9 mouse cellular contexts compared by ENCODE assay signal in genomic region chr9:116041787-116042186, GRCm38 (mm10).
DNase-seq lines count a peak whose midpoint lies in the region; ATAC-seq and TF ChIP-seq lines count a peak whose summit lies in the region.
"Had no signal": no experiment of that assay in that cellular context is flagged by ENCODE, and none has a peak within 500 bp of the region (broad histone marks: within the 10 kb centered on the region; RNA-seq: fewer than 3 reads in every experiment).

No protein-coding gene starts in this region.

- H3K9ac ChIP-seq in forebrain, embryonic 15.5 days (replicated peaks): no peak overlapping the region
- H3K9ac ChIP-seq in kidney, postnatal 0 days (ENCODE audit: low read depth, low read length): no peak overlapping the region
- H3K9ac ChIP-seq in liver, embryonic 11.5 days (ENCODE audit: low read depth, low read length): no peak overlapping the region
- H3K9ac ChIP-seq in neural tube, embryonic 15.5 days (replicated peaks): no peak overlapping the region

- TF ChIP-seq CTCF in kidney, postnatal 0 days (IDR thresholded peaks at IDR 0.05; ENCODE audit: low read depth): peak; percentile 98

- no peak; the same call in 1 of the 2 replicates for ATAC-seq in forebrain, embryonic 15.5 days (replicated peaks)
- ATAC-seq in kidney, postnatal 0 days (replicated peaks; ENCODE audit: low FRiP score, low read depth): no peak
- no peak for ATAC-seq in liver, embryonic 11.5 days (replicated peaks; ENCODE audit: low FRiP score)
- ATAC-seq in neural tube, embryonic 15.5 days (ENCODE audit: low FRiP score): peak; percentile 45; the same call in 1 of the 2 replicates

- no peaks in the 10 kb centered on the region for H3K9me3 ChIP-seq in forebrain, embryonic 10.5 days
- no peaks in the 10 kb centered on the region for H3K9me3 ChIP-seq in forebrain, embryonic 15.5 days
- H3K9me3 ChIP-seq in kidney, postnatal 0 days (replicated peaks; ENCODE audit: low read length): no peaks in the 10 kb centered on the region
- H3K9me3 ChIP-seq in liver, embryonic 11.5 days (ENCODE audit: control insufficient read depth, low read length): no peaks in the 10 kb centered on the region
- H3K9me3 ChIP-seq in neural tube, embryonic 15.5 days (replicated peaks): no peaks in the 10 kb centered on the region

- H3K27ac ChIP-seq in forebrain, embryonic 10.5 days: no peak overlapping the region
- H3K27ac ChIP-seq in forebrain, embryonic 15.5 days (replicated peaks): no peak overlapping the region
- no peak overlapping the region for H3K27ac ChIP-seq in kidney, postnatal 0 days
- no peak overlapping the region for H3K27ac ChIP-seq in liver, embryonic 11.5 days (ENCODE audit: low read depth, low read length)
- H3K27ac ChIP-seq in neural tube, embryonic 15.5 days (replicated peaks): no peak overlapping the region

- H3K27me3 ChIP-seq in forebrain, embryonic 10.5 days (ENCODE audit: poor library complexity, severe bottlenecking): no peaks in the 10 kb centered on the region
- H3K27me3 ChIP-seq in forebrain, embryonic 15.5 days: no peaks in the 10 kb centered on the region
- no peaks in the 10 kb centered on the region for H3K27me3 ChIP-seq in kidney, postnatal 0 days (ENCODE audit: insufficient read depth, low read length)
- no peaks in the 10 kb centered on the region for H3K27me3 ChIP-seq in liver, embryonic 11.5 days (replicated peaks; ENCODE audit: control insufficient read depth, insufficient read depth, low read length)
- no peaks in the 10 kb centered on the region for H3K27me3 ChIP-seq in neural tube, embryonic 15.5 days (replicated peaks)

- no peak overlapping the region for H3K4me3 ChIP-seq in forebrain, embryonic 10.5 days
- no peak overlapping the region for H3K4me3 ChIP-seq in forebrain, embryonic 15.5 days
- no peak overlapping the region for H3K4me3 ChIP-seq in kidney, postnatal 0 days (replicated peaks; ENCODE audit: low read depth, low read length)
- no peak overlapping the region for H3K4me3 ChIP-seq in liver, embryonic 11.5 days (ENCODE audit: low read depth, low read length)
- H3K4me3 ChIP-seq in neural tube, embryonic 15.5 days (replicated peaks): no peak overlapping the region

- no peaks in the 10 kb centered on the region for H3K36me3 ChIP-seq in forebrain, embryonic 10.5 days (replicated peaks)
- H3K36me3 ChIP-seq in forebrain, embryonic 15.5 days: no peaks in the 10 kb centered on the region
- no peaks in the 10 kb centered on the region for H3K36me3 ChIP-seq in kidney, postnatal 0 days (ENCODE audit: insufficient read depth, low read length)
- H3K36me3 ChIP-seq in liver, embryonic 11.5 days (ENCODE audit: control insufficient read depth, insufficient read depth, low read length): no peaks in the 10 kb centered on the region
- H3K36me3 ChIP-seq in neural tube, embryonic 15.5 days: no peaks in the 10 kb centered on the region
- H3K36me3 ChIP-seq: G1E had no signal

- 23% methylated on average over 3 of the region's 3 CpGs for WGBS in forebrain, embryonic 10.5 days
- 11% methylated on average over 3 of the region's 3 CpGs for WGBS in forebrain, embryonic 15.5 days
- 7% methylated on average over 3 of the region's 3 CpGs for WGBS in kidney, postnatal 0 days
- WGBS in liver, embryonic 11.5 days: 21% methylated on average over 3 of the region's 3 CpGs
- WGBS in neural tube, embryonic 15.5 days: 8% methylated on average over 3 of the region's 3 CpGs

- peak; percentile 74 for DNase-seq in forebrain, embryonic 10.5 days (ENCODE audit: extremely low spot score, low spot score)
- peak; percentile 61 for DNase-seq in cerebellum, adult 8-10 months
- DNase-seq in frontal cortex, postnatal 25 days (ENCODE audit: low spot score in 2 of 2): peak; percentile 90 to 98
- peak; percentile 87 for DNase-seq in kidney, postnatal 0 days (ENCODE audit: low spot score)
- peak; percentile 69 for DNase-seq in liver, embryonic 11.5 days (ENCODE audit: low spot score)
- DNase-seq in testis, postnatal 10 days (ENCODE audit: low spot score): peak; percentile 92

- H3K4me1 ChIP-seq in forebrain, embryonic 10.5 days: no peaks in the 10 kb centered on the region
- no peaks in the 10 kb centered on the region for H3K4me1 ChIP-seq in forebrain, embryonic 15.5 days
- no peaks in the 10 kb centered on the region for H3K4me1 ChIP-seq in kidney, postnatal 0 days (replicated peaks; ENCODE audit: insufficient read depth, low read length)
- H3K4me1 ChIP-seq in liver, embryonic 11.5 days (replicated peaks; ENCODE audit: control insufficient read depth, insufficient read depth, low read length): no peaks in the 10 kb centered on the region
- peaks cover 4% of the 10 kb centered on the region for H3K4me1 ChIP-seq in neural tube, embryonic 15.5 days

- H3K4me2 ChIP-seq in forebrain, embryonic 15.5 days (replicated peaks): no peak overlapping the region
- H3K4me2 ChIP-seq in kidney, postnatal 0 days (ENCODE audit: low read length): no peak overlapping the region
- no peak overlapping the region for H3K4me2 ChIP-seq in liver, embryonic 11.5 days
- H3K4me2 ChIP-seq in neural tube, embryonic 15.5 days: no peak overlapping the region
